Mouse (Mus musculus): ENCODE results near the gene Bglap3.

DNA sequence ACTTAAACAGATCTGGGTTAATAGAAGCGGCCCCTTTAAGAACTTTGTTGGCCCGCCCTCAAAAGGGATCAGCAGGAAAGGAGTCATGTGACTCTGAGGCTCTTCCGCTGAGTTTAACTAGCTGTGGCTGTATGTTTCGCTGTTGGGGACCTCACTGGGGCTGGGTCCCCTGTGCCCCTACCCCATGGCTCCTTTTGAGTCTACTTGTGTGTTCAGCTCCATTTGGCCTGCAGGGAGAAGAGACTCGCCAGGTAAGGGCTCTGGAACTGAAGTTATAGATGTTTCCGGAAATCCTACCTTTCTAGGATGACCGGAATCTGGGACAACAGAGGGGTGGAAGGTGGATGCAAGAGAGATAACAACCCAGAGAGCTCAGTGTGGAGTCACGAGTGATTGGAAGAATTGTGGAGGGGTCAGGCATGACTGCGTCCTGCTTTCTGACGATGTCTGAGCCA lies 47.6 kb downstream of the Bglap3 start, which contains the start of gene Glmp:
- TF ChIP-seq CTCF (IDR thresholded peaks at IDR 0.05 in 2 of 3, conservative IDR thresholded peaks at IDR 0.05 in 1 of 3; ENCODE audit: control insufficient read depth in 1 of 3, insufficient read depth in 1 of 3, low read depth in 2 of 3, low read length in 3 of 3, poor library complexity in 1 of 3, severe bottlenecking in 1 of 3) (no peak), EP300 (IDR thresholded peaks at IDR 0.05; ENCODE audit: low read depth in 1 of 2, low read length in 2 of 2) (no peak), HCFC1 (IDR thresholded peaks at IDR 0.05; ENCODE audit: low read depth, low read length) (peak; percentile 85), MAZ (IDR thresholded peaks at IDR 0.05; ENCODE audit: low read depth, low read length) (no peak), RAD21 (IDR thresholded peaks at IDR 0.05; ENCODE audit: low read depth, low read length) (no peak), ZMIZ1 (IDR thresholded peaks at IDR 0.05; ENCODE audit: low read depth, low read length) (peak; percentile 77; the same call in 1 of the 2 replicates), POLR2A (IDR thresholded peaks at IDR 0.05; ENCODE audit: control insufficient read depth in 1 of 2, insufficient read depth in 1 of 2, low read depth in 1 of 2, low read length in 2 of 2, poor library complexity in 1 of 2) (peak; percentile 67 to 92), CHD2 (IDR thresholded peaks at IDR 0.05; ENCODE audit: low read length) (no peak)
